In the genomic region with DNA sequence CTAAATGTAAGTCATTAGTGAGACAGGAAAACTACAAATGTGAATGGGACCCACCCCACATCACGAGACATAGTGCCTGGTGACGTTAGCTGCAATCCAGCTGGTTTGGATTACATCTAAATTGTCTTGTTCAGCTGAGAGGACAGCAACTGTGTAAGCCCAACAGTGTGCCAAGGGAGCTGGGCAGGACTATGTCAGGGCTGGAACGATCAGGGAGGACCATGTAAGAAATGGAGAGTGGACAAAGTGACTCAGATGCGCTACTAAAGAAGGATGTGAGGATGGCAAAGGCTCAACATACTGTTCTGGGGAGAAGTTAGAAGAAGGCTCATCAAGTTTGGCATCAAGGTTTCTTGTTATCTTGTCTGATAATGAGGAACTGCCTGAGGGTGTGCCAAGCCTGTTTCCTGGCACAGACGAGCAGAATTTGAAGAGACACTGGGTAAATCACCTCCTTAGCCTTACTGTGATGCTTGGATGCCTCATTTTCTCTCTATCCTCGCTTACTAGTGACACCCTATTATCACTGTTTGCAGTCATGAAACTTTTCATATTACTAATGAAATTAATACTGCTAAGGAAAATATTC, we compare ENCODE assay signal across 25 mouse cellular contexts.
A peak's percentile ranks its signal among the peaks of the same experiment; 100 is the strongest.
DNase-seq lines count a peak whose midpoint lies in the region; ATAC-seq and TF ChIP-seq lines count a peak whose summit lies in the region.
"Had no signal": no experiment of that assay in that cellular context is flagged by ENCODE, and none has a peak within 500 bp of the region (broad histone marks: within the 10 kb centered on the region; RNA-seq: fewer than 3 reads in every experiment).

No protein-coding gene starts in this region.

- no peak for TF ChIP-seq POLR2A in heart, adult 2 months (IDR thresholded peaks at IDR 0.05; ENCODE audit: insufficient read depth, low read depth, low read length)

- no peaks in the 10 kb centered on the region for H3K36me3 ChIP-seq in hindbrain, postnatal 0 days (ENCODE audit: insufficient read depth, low read length)
- no peaks in the 10 kb centered on the region for H3K36me3 ChIP-seq in hindbrain, embryonic 16.5 days (ENCODE audit: control insufficient read depth, insufficient read depth, low read length)
- no peaks in the 10 kb centered on the region for H3K36me3 ChIP-seq in heart, adult 2 months (ENCODE audit: control insufficient read depth, insufficient read depth, low read length)
- H3K36me3 ChIP-seq: embryonic facial prominence, embryonic 13.5 days; G1E; heart, embryonic 15.5 days; hindbrain, embryonic 10.5 days had no signal

- ATAC-seq in hindbrain, postnatal 0 days, result no peak
- ATAC-seq in hindbrain, embryonic 16.5 days, result no peak
- ATAC-seq: activated CD4-positive, CD25-positive, alpha-beta regulatory T cell, adult 4 months; CD4-positive, CD25-positive, alpha-beta regulatory T cell, adult 4 months; forebrain, embryonic 13.5 days; inflammation-experienced regulatory T-cells, adult 6 months; intestine, postnatal 0 days; Patski had no signal

- 56% methylated on average over 6 of the region's 6 CpGs for WGBS in hindbrain, postnatal 0 days
- WGBS in hindbrain, embryonic 16.5 days, result 78% methylated on average over 6 of the region's 6 CpGs
- WGBS in heart, adult 2 months, result 61% methylated on average over 6 of the region's 6 CpGs

- DNase-seq in adrenal gland, adult (ENCODE audit: inconsistent age in 2 of 2, low spot score in 1 of 2), result peak; percentile 8 to 45
- no peak for DNase-seq in adrenal gland, postnatal 4 days (ENCODE audit: low spot score in 2 of 2)
- peak; percentile 62 to 66 for DNase-seq in cerebellum, postnatal 10 days
- DNase-seq in cerebellum, postnatal 36 days, result no peak
- peak; percentile 20 for DNase-seq in hindbrain, postnatal 0 days (ENCODE audit: low spot score)
- DNase-seq in heart, adult 2 months, result no peak
- DNase-seq: B cell, adult 2 months; cerebellum, adult 18-20 months; gastrocnemius, adult 2 months; gastrocnemius, postnatal 25 days; heart, postnatal 14 days; kidney, adult 8-10 months had no signal

- no peaks in the 10 kb centered on the region for H3K9me3 ChIP-seq in hindbrain, postnatal 0 days (ENCODE audit: low read length)
- no peaks in the 10 kb centered on the region for H3K9me3 ChIP-seq in hindbrain, embryonic 16.5 days (ENCODE audit: control insufficient read depth, low read length)
- H3K9me3 ChIP-seq: embryonic facial prominence, embryonic 13.5 days; forebrain, embryonic 13.5 days; G1E; heart, embryonic 15.5 days; hindbrain, embryonic 10.5 days had no signal

- intact Hi-C loops in heart, adult 2 months (cut with DNase I), result no loop called here

- H3K27ac ChIP-seq in hindbrain, postnatal 0 days, result no peak overlapping the region
- no peak overlapping the region for H3K27ac ChIP-seq in hindbrain, embryonic 16.5 days (ENCODE audit: low read depth, low read length)
- no peak overlapping the region for H3K27ac ChIP-seq in heart, adult 2 months
- H3K27ac ChIP-seq: embryonic facial prominence, embryonic 13.5 days; forebrain, embryonic 13.5 days; gastrocnemius, adult 2 months; heart, embryonic 15.5 days; hindbrain, embryonic 10.5 days; hindbrain, embryonic 14.5 days had no signal

- no peak overlapping the region for H3K4me3 ChIP-seq in hindbrain, postnatal 0 days (ENCODE audit: low read length)
- H3K4me3 ChIP-seq in hindbrain, embryonic 16.5 days (ENCODE audit: low read length), result no peak overlapping the region
- H3K4me3 ChIP-seq in heart, adult 2 months, result no peak overlapping the region
- H3K4me3 ChIP-seq: embryonic facial prominence, embryonic 13.5 days; forebrain, embryonic 13.5 days; gastrocnemius, adult 2 months; heart, embryonic 15.5 days; hindbrain, embryonic 10.5 days had no signal

- no peak for TF ChIP-seq CTCF in hindbrain, postnatal 0 days (IDR thresholded peaks at IDR 0.05; ENCODE audit: low read depth)
- no peak for TF ChIP-seq CTCF in heart, adult 2 months (IDR thresholded peaks at IDR 0.05)

- H3K4me1 ChIP-seq in hindbrain, postnatal 0 days (ENCODE audit: insufficient read depth, low read length), result no peaks in the 10 kb centered on the region
- 0 out of 2 replicates have a peak, but pooled peaks cover 3% of the 10 kb centered on the region for H3K4me1 ChIP-seq in hindbrain, embryonic 16.5 days (ENCODE audit: control insufficient read depth, insufficient read depth, low read depth, low read length)
- H3K4me1 ChIP-seq in heart, adult 2 months (ENCODE audit: control insufficient read depth, insufficient read depth, low read length), result no peaks in the 10 kb centered on the region
- H3K4me1 ChIP-seq: heart, embryonic 15.5 days had no signal

- H3K9ac ChIP-seq in hindbrain, postnatal 0 days (replicated peaks; ENCODE audit: low read length), result no peak overlapping the region
- no peak overlapping the region for H3K9ac ChIP-seq in hindbrain, embryonic 16.5 days (ENCODE audit: low read depth, low read length)
- H3K9ac ChIP-seq in heart, adult 2 months (ENCODE audit: low read depth, low read length), result no peak overlapping the region
- H3K9ac ChIP-seq: embryonic facial prominence, embryonic 13.5 days; forebrain, embryonic 13.5 days; heart, embryonic 15.5 days; hindbrain, embryonic 14.5 days had no signal

- no peak overlapping the region for H3K4me2 ChIP-seq in hindbrain, postnatal 0 days (ENCODE audit: low read depth, low read length)
- H3K4me2 ChIP-seq in hindbrain, embryonic 16.5 days (ENCODE audit: low read length), result no peak overlapping the region
- H3K4me2 ChIP-seq: embryonic facial prominence, embryonic 13.5 days; forebrain, embryonic 13.5 days; heart, embryonic 11.5 days; heart, embryonic 15.5 days; hindbrain, embryonic 14.5 days had no signal

- TF ChIP-seq EP300 in heart, adult 2 months (IDR thresholded peaks at IDR 0.05; ENCODE audit: insufficient read depth, low read depth, low read length), result no peak

- no peaks in the 10 kb centered on the region for H3K27me3 ChIP-seq in hindbrain, postnatal 0 days (ENCODE audit: insufficient read depth, low read length)
- no peaks in the 10 kb centered on the region for H3K27me3 ChIP-seq in hindbrain, embryonic 16.5 days (replicated peaks; ENCODE audit: control insufficient read depth, insufficient read depth, low read length)
- H3K27me3 ChIP-seq in heart, adult 2 months (ENCODE audit: control insufficient read depth, insufficient read depth, low read length), result no peaks in the 10 kb centered on the region
- H3K27me3 ChIP-seq: embryonic facial prominence, embryonic 13.5 days; forebrain, embryonic 13.5 days; heart, embryonic 15.5 days; Patski had no signal

- H3K79me2 ChIP-seq in heart, adult 2 months (replicated peaks; ENCODE audit: control insufficient read depth, insufficient read depth, low read length), result no peaks in the 10 kb centered on the region

Comparison
In these comparisons a context has a peak if more than half of its experiments do, and no peak if none do; other contexts are left out.
1. DNase-seq: peak in adrenal gland, adult (2 of 2), cerebellum, postnatal 10 days (2 of 2) and hindbrain, postnatal 0 days (single experiment); none in adrenal gland, postnatal 4 days (0 of 2), cerebellum, postnatal 36 days (0 of 2) and heart, adult 2 months (0 of 2).